Comparison of ENCODE assay signal across 8 mouse cellular contexts in the genomic region with DNA sequence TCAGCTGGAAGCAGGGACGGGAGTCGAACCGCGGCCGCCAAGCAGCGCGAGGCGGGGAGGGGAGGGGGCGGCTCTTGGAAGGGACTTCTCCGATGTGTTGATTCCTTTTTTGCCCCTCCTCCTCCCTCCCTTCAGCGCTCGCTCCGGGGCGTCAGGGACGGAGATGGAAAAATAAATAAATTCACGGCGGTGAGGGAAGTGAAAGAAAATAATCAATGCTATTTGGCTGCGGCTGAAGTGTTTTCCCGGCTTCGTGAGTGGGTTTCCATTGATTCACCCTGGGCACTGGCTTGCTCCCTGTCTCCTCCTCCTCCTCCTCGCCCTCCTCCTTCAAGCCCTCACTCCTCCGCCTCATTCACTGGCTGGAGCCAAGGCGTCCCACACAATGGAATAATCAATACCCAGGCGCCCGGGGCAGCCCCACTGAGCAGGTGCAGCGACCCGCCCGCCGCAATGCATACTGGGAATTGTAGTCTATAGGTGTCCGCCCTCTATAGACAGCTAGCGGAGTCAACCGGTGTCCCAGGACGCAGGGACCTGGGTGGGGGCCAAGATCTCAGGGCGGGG. TPM values are rescaled to one million over a fixed set of nuclear protein-coding genes. Genes with fewer than 3 reads are reported as not detected.
DNase-seq lines count a peak whose midpoint lies in the region; ATAC-seq and TF ChIP-seq lines count a peak whose summit lies in the region.

Zfhx2 (minus strand) TSS at position 314 of the 567 bp plus-strand sequence.

- H3K79me2 ChIP-seq in C2C12 (ENCODE audit: control insufficient read depth, insufficient read depth) = peaks cover 8% of the 10 kb centered on the region

- TF ChIP-seq CTCF in C2C12 (IDR thresholded peaks at IDR 0.05; ENCODE audit: control insufficient read depth, insufficient read depth, insufficient read length) = no peak
- peak; percentile 11; the same call in 1 of the 2 replicates for TF ChIP-seq CTCF in brain, embryonic 14.5 days (IDR thresholded peaks at IDR 0.05; ENCODE audit: borderline replicate concordance, extremely low read depth, insufficient read depth, insufficient read length)

- H3K79me3 ChIP-seq in C2C12 (ENCODE audit: low read depth) = no peaks in the 10 kb centered on the region

- H3K9ac ChIP-seq in heart, embryonic 13.5 days = peak within 1 kb of the TSS; percentile 86
- H3K9ac ChIP-seq in liver, embryonic 12.5 days = peak within 1 kb of the TSS; percentile 79
- H3K9ac ChIP-seq in stomach, embryonic 15.5 days = peak within 1 kb of the TSS; percentile 25; the same call in 1 of the 2 replicates

- H3K4me2 ChIP-seq in heart, embryonic 13.5 days = peak within 1 kb of the TSS; percentile 86
- H3K4me2 ChIP-seq in liver, embryonic 12.5 days = peak within 1 kb of the TSS; percentile 94
- H3K4me2 ChIP-seq in stomach, embryonic 15.5 days = peak within 1 kb of the TSS; percentile 81

- H3K4me1 ChIP-seq in erythroblast, embryonic 14.5 days (ENCODE audit: control insufficient read depth) = peaks cover 57% of the 10 kb centered on the region
- H3K4me1 ChIP-seq in heart, embryonic 13.5 days = peaks cover 60% of the 10 kb centered on the region
- peaks cover 45% of the 10 kb centered on the region for H3K4me1 ChIP-seq in liver, embryonic 12.5 days
- H3K4me1 ChIP-seq in stomach, embryonic 15.5 days = peaks cover 26% of the 10 kb centered on the region

- peak within 1 kb of the TSS; percentile 47 for H3ac ChIP-seq in C2C12 (ENCODE audit: control insufficient read depth, insufficient read length, low read depth)

- ATAC-seq in heart, embryonic 13.5 days (ENCODE audit: extremely low read depth, insufficient number of reproducible peaks, low FRiP score, low TSS enrichment) = peak; percentile 84
- ATAC-seq in liver, embryonic 12.5 days = peak; percentile 91
- peak; percentile 92 for ATAC-seq in stomach, embryonic 15.5 days (ENCODE audit: insufficient read depth, low FRiP score, low read depth)

- DNase-seq in brain, embryonic 14.5 days (ENCODE audit: low read depth) = peak; percentile 98
- DNase-seq in kidney, postnatal 10 days = peak; percentile 94
- DNase-seq in natural killer cell, adult 2 months (ENCODE audit: low spot score in 2 of 2) = peak; percentile 79 to 86

- no peaks in the 10 kb centered on the region for H3K9me3 ChIP-seq in erythroblast, embryonic 14.5 days (ENCODE audit: control insufficient read depth, low read length)
- H3K9me3 ChIP-seq in heart, embryonic 13.5 days = no peaks in the 10 kb centered on the region
- no peaks in the 10 kb centered on the region for H3K9me3 ChIP-seq in liver, embryonic 12.5 days (replicated peaks)
- no peaks in the 10 kb centered on the region for H3K9me3 ChIP-seq in stomach, embryonic 15.5 days

- peak within 1 kb of the TSS; percentile 77 for H3K27ac ChIP-seq in heart, embryonic 13.5 days (replicated peaks)
- H3K27ac ChIP-seq in liver, embryonic 12.5 days = peak within 1 kb of the TSS; percentile 75
- peak within 1 kb of the TSS; percentile 77 for H3K27ac ChIP-seq in stomach, embryonic 15.5 days

- H3K27me3 ChIP-seq in C2C12 (ENCODE audit: control insufficient read depth, insufficient read depth, insufficient read length) = no peaks in the 10 kb centered on the region
- peaks cover 22% of the 10 kb centered on the region for H3K27me3 ChIP-seq in erythroblast, embryonic 14.5 days (ENCODE audit: control insufficient read depth)
- H3K27me3 ChIP-seq in heart, embryonic 13.5 days (replicated peaks) = 0 out of 2 replicates have a peak, but pooled peaks cover 4% of the 10 kb centered on the region
- H3K27me3 ChIP-seq in liver, embryonic 12.5 days (replicated peaks) = peaks cover 14% of the 10 kb centered on the region; the same call in 1 of the 2 replicates
- H3K27me3 ChIP-seq in stomach, embryonic 15.5 days (replicated peaks) = no peaks in the 10 kb centered on the region

- 0% methylated on average over 34 of the region's 34 CpGs for WGBS in heart, embryonic 13.5 days
- under 1% methylated on average over 34 of the region's 34 CpGs for WGBS in liver, embryonic 12.5 days (ENCODE audit: insufficient replicate concordance)
- WGBS in stomach, embryonic 15.5 days = under 1% methylated on average over 34 of the region's 34 CpGs

- peak; percentile 80; the same call in 1 of the 2 replicates for TF ChIP-seq POLR2A in brain, embryonic 14.5 days (IDR thresholded peaks at IDR 0.05; ENCODE audit: borderline replicate concordance, extremely low read depth, insufficient read depth, insufficient read length, poor library complexity, severe bottlenecking)

- H3K4me3 ChIP-seq in C2C12 (ENCODE audit: insufficient read depth, poor library complexity, severe bottlenecking) = peak within 1 kb of the TSS; percentile 45
- peak within 1 kb of the TSS; percentile 76 for H3K4me3 ChIP-seq in erythroblast, embryonic 14.5 days (replicated peaks)
- H3K4me3 ChIP-seq in heart, embryonic 13.5 days = peak within 1 kb of the TSS; percentile 73
- peak within 1 kb of the TSS; percentile 75 for H3K4me3 ChIP-seq in liver, embryonic 12.5 days
- peak within 1 kb of the TSS; percentile 60 for H3K4me3 ChIP-seq in stomach, embryonic 15.5 days (replicated peaks)

- no peaks in the 10 kb centered on the region for H3K36me3 ChIP-seq in C2C12 (ENCODE audit: control insufficient read depth, insufficient read depth)
- H3K36me3 ChIP-seq in erythroblast, embryonic 14.5 days (ENCODE audit: control insufficient read depth) = peaks cover 2% of the 10 kb centered on the region; the same call in 1 of the 2 replicates
- no peaks in the 10 kb centered on the region for H3K36me3 ChIP-seq in heart, embryonic 13.5 days
- H3K36me3 ChIP-seq in liver, embryonic 12.5 days = no peaks in the 10 kb centered on the region
- no peaks in the 10 kb centered on the region for H3K36me3 ChIP-seq in stomach, embryonic 15.5 days

TF ChIP-seq in C2C12, 6 proteins besides CTCF, POLR2A, EP300 and RAD21:
- no peak for TF ChIP-seq FOSL1 (IDR thresholded peaks at IDR 0.05; ENCODE audit: insufficient read depth, low read length, poor library complexity, severe bottlenecking)
- peak; percentile 40 for TF ChIP-seq MAX (IDR thresholded peaks at IDR 0.05)
- TF ChIP-seq MYOD1 (IDR thresholded peaks at IDR 0.05; ENCODE audit: control insufficient read depth, insufficient read length, low read depth) = peak; percentile 24

RNA-seq across cellular contexts. Expression of gene Zfhx2, which starts in this region (rescaled TPM):
- polyA plus RNA-seq in C2C12 (2012; fragmentation: generic; extraction: Trizol) = 0.63 TPM
- polyA plus RNA-seq in brain, embryonic 14.5 days (2012; rRNA removed) = 10.4 and 34.9 TPM in 2 replicates
- 0.06 TPM in 2 replicates for polyA plus RNA-seq in erythroblast, embryonic 14.5 days (2012)
- polyA plus RNA-seq in heart, embryonic 13.5 days (2015; fragmentation: Nextera tagmentation; extraction: Ambion mirVana) = 3.0 and 3.2 TPM in 2 replicates
- 2.4 and 2.5 TPM in 2 replicates for polyA plus RNA-seq in liver, embryonic 12.5 days (2016; fragmentation: Nextera tagmentation; extraction: Ambion mirVana)
- 4.4 and 5.1 TPM in 2 replicates for polyA plus RNA-seq in stomach, embryonic 15.5 days (2015; fragmentation: Nextera tagmentation; extraction: Ambion mirVana)

Comparison
In these comparisons a context has a peak if more than half of its experiments do, and no peak if none do; other contexts are left out.
1. Peak in every context shown above with its lines: DNase-seq, ATAC-seq, H3K4me3 ChIP-seq and H3K27ac ChIP-seq.
2. H3K9ac ChIP-seq: peak in every context shown above with its lines; median percentile 86 in heart, embryonic 13.5 days; 79 in liver, embryonic 12.5 days; 25 in stomach, embryonic 15.5 days.